Mouse (Mus musculus) urinary bladder, postnatal 10 days (tissue): ENCODE data around the gene Vps37d.

ENCODE experiments used
- DNase-seq: peaks from one replicate; pipeline ENCODE4 v3.0.0; 2022; ENCODE audit warnings: low spot score

Gene Vps37d

DNA sequence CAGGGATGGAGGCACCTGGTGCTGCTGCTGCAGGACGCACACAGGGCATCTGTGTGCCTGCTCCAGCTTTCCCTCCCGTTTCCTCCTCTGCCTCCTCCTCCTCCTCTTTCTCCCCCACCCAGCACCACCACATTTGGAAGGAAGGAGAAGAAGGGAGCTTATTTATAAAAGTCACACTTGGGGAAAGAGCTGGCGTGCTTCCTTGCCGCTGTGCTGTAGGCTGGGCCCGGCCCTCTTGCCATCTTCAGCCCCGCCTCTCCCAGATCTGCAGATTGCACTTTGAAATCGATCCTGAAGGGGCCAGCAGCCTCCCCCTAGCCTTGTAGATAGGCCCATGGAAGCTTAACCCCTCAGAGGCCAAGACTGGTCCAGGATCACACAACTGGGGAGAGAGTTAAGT lies 52.2 kb downstream of the Vps37d start:
- DNase-seq: no peak

DNA sequence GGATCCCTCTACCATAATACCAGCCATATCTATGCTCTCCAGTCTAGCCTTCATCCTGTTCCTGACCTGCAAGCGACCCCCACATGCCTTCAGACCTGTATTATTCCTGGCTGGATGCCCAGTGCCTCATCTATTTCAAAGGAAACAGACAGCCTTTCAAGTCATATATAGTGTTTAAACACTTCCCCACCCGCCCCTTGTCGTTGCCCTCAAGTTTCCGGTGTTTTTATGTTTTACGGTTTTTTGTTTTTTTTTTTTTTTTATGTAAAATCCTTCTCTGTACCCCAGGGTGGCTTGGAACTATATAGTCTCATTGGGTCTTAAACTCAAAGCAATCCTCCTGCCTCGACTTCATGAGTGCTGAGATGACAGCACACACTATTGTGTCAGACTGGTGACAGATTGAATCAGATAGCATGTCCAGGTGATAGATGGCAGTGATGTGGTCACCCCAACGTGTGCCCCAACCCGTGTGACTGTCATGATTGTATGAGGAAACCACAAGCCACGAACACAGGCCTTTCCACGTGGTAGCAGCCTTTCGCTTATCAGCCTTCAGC lies 53.3 kb downstream of the Vps37d start:
- DNase-seq: no peak

DNA sequence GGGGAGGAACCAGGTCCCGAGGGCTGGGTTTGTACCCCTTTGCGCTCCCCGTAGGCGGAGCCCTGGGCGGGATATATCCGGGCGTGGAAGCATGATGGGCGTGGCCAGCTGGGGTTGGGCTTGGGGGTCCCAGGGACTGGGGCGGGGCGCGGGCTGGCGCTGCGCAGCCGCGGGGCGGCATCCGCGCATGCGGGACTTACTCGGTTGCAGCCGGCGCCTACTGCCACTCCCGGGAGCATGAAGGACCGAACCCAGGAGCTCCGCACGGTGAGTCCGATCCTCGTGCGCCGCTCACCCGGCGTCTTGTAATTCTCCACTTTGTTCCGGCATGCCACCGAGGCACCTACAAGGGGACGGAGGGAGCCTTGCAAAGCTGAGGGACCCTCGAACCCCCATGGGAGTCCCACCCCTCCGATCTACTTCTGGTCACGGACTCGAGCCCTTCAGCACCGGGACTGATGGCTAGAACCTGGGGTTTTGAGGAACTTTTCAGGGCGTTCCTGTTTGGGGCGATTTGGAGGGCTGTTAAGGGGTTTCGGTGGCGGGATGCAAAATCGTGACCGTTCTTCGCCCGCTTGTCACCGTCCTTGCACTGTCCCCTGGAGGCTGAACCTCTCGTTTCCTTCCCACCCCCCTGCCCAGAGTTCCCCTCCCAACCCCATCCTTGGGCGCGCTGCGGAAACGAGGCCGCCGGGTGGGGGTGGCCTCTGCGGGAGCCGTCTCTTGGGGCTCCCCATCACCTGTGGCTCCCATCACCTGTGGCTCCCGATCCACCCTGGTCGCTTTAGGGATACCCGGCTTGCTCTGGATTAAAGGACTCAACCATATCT lies 54.5 kb downstream of the Vps37d start, which contains the start of gene Stx1a:
Gene Stx1a (plus strand): TSS at position 139 of the 830 bp plus-strand sequence.
- peak; percentile 61 for DNase-seq
